Mouse (Mus musculus) liver, postnatal 0 days (tissue): ENCODE measurements at regions not wholly inside any gene's neighbourhood (a gene's known extent, or its start where the extent isn't known, plus 50 kb on each side); places are given as distances from the start of the nearest gene placed in this dataset.

Source experiments
- ATAC-seq: fragments of 200-750 bp; cut with Nextera tagmentation; 2 replicates; pipeline ENCODE4 v1.8.0; 2017; ENCODE audit warnings: mild to moderate bottlenecking, moderate library complexity
- DNase-seq: peaks from one replicate; pipeline ENCODE4 v3.0.0-alpha.2; 2016
- H3K27ac ChIP-seq: fragments of 300-500 bp; sonication (generic); 2 replicates; pipeline ENCODE4 v1.5.1; 2014; ENCODE audit warnings: antibody characterized with exemption, moderate library complexity, mild to moderate bottlenecking, low read depth
- H3K27me3 ChIP-seq: fragments of 300-500 bp; sonication (generic); 2 replicates; pipeline ENCODE4 v1.6.1; 2014; ENCODE audit warnings: low read length, control low read depth, mixed read lengths; ENCODE audit not compliant: insufficient read depth
- H3K36me3 ChIP-seq: fragments of 300-500 bp; sonication (generic); replicated peaks from 2 replicates; pipeline ENCODE4 v1.6.1; 2014; ENCODE audit warnings: mild to moderate bottlenecking, control low read depth, low read length, moderate library complexity, mixed read lengths; ENCODE audit not compliant: insufficient read depth
- H3K4me1 ChIP-seq: fragments of 300-500 bp; sonication (generic); 2 replicates; pipeline ENCODE4 v1.6.1; 2014; ENCODE audit warnings: antibody characterized with exemption, mild to moderate bottlenecking, control low read depth; ENCODE audit not compliant: insufficient read depth
- H3K4me2 ChIP-seq: fragments of 300-500 bp; sonication (generic); 2 replicates; pipeline ENCODE4 v1.6.1; 2014; ENCODE audit warnings: low read depth, mild to moderate bottlenecking, low read length, moderate library complexity, mixed read lengths
- H3K4me3 ChIP-seq: fragments of 300-500 bp; sonication (generic); 2 replicates; pipeline ENCODE4 v1.5.1; 2014; ENCODE audit warnings: low read depth, low read length
- H3K9ac ChIP-seq: fragments of 300-500 bp; sonication (generic); replicated peaks from 2 replicates; pipeline ENCODE4 v1.6.1; 2014; ENCODE audit warnings: mild to moderate bottlenecking, moderate library complexity
- H3K9me3 ChIP-seq: fragments of 300-500 bp; sonication (generic); 2 replicates; pipeline ENCODE4 v1.6.1; 2016; ENCODE audit warnings: mild to moderate bottlenecking, control low read depth, low read length, mixed read lengths
- CTCF ChIP-seq: sonication (generic); IDR thresholded peaks from 2 replicates; pipeline ENCODE4 v1.5.1; 2016; ENCODE audit warnings: antibody characterized with exemption, low read depth
- EP300 ChIP-seq: IDR thresholded peaks from 2 replicates; pipeline ENCODE4 v1.6.1; 2016; ENCODE audit warnings: antibody characterized with exemption, low read depth, mild to moderate bottlenecking
- WGBS: fragments of 180-500 bp; shearing (Covaris S2); extraction: QIAGEN DNeasy Blood & Tissue Kit; methylation state at CpG from one replicate; pipeline ENCODE4 v1.1.7; 2014; ENCODE audit not compliant: insufficient replicate concordance; 5-methylcytosine and 5-hydroxymethylcytosine counted together

- Histone ChIP-seq H3K27me3 (no peaks in the 10 kb centered on the region), H3K4me2 (no peak overlapping the region), H3K4me1 (peaks cover 14% of the 10 kb centered on the region), H3K36me3 (no peaks in the 10 kb centered on the region), H3K9me3 (no peaks in the 10 kb centered on the region), H3K27ac (no peak overlapping the region), H3K4me3 (no peak overlapping the region), H3K9ac (no peak overlapping the region)
- TF ChIP-seq CTCF (peak; percentile 27; the same call in 1 of the 2 replicates), EP300 (no peak)
- ATAC-seq = no peak
- WGBS = 89% methylated on average over 1 of the region's 1 CpGs
- DNase-seq = no peak
These were observed 77.2 kb downstream of the Gm10604 start for GRCm38 (mm10) chr4:11903861-11904260.

- no peak overlapping the region for H3K9ac ChIP-seq
- ATAC-seq (no peak), DNase-seq (no peak)
- no peak overlapping the region for H3K27ac ChIP-seq
- 88% methylated on average over 5 of the region's 5 CpGs for WGBS
- TF ChIP-seq CTCF = no peak
- no peak for TF ChIP-seq EP300
- no peaks in the 10 kb centered on the region for H3K27me3 ChIP-seq
- H3K4me3 ChIP-seq = no peak overlapping the region
- H3K4me1 ChIP-seq = peaks cover 14% of the 10 kb centered on the region
- H3K36me3 ChIP-seq = no peaks in the 10 kb centered on the region
- no peaks in the 10 kb centered on the region for H3K9me3 ChIP-seq
- no peak overlapping the region for H3K4me2 ChIP-seq
These were observed 77.7 kb downstream of the Gm10604 start for GRCm38 (mm10) chr4:11903401-11903800.

GRCm38 (mm10) chr4:11899979-11900624, 81.0 kb downstream of the Gm10604 start:
- H3K27me3 ChIP-seq = no peaks in the 10 kb centered on the region
- H3K27ac ChIP-seq = peak overlapping the region; percentile 81
- ATAC-seq = peak; percentile 96
- H3K9ac ChIP-seq = no peak overlapping the region; the same call in 1 of the 2 replicates
- TF ChIP-seq CTCF (no peak), EP300 (peak; percentile 86)
- no peaks in the 10 kb centered on the region for H3K9me3 ChIP-seq
- peaks cover 23% of the 10 kb centered on the region for H3K4me1 ChIP-seq
- WGBS = 15% methylated on average over 10 of the region's 10 CpGs
- no peak overlapping the region for H3K4me3 ChIP-seq
- no peaks in the 10 kb centered on the region for H3K36me3 ChIP-seq
- DNase-seq = peak; percentile 76
- H3K4me2 ChIP-seq = peak overlapping the region; percentile 55

- H3K36me3 ChIP-seq = no peaks in the 10 kb centered on the region
- no peak overlapping the region for H3K9ac ChIP-seq
- no peak overlapping the region for H3K27ac ChIP-seq
- no peaks in the 10 kb centered on the region for H3K9me3 ChIP-seq
- DNase-seq = no peak
- no peaks in the 10 kb centered on the region for H3K27me3 ChIP-seq
- H3K4me1 ChIP-seq = peaks cover 23% of the 10 kb centered on the region
- no peak overlapping the region for H3K4me3 ChIP-seq
- no peak overlapping the region for H3K4me2 ChIP-seq
- TF ChIP-seq EP300 (no peak), CTCF (no peak)
- ATAC-seq = no peak
These were observed 83.8 kb downstream of the Gm10604 start for GRCm38 (mm10) chr4:11897231-11897630.

GRCm38 (mm10) chr4:11895857-11896825, 84.9 kb downstream of the Gm10604 start:
- Histone ChIP-seq H3K4me2 (no peak overlapping the region), H3K4me3 (no peak overlapping the region), H3K4me1 (peaks cover 22% of the 10 kb centered on the region), H3K27ac (peak overlapping the region; percentile 17; the same call in 1 of the 2 replicates), H3K36me3 (no peaks in the 10 kb centered on the region), H3K9ac (no peak overlapping the region), H3K9me3 (no peaks in the 10 kb centered on the region), H3K27me3 (no peaks in the 10 kb centered on the region)
- ATAC-seq (peak; percentile 55), DNase-seq (peak; percentile 30)
- 52% methylated on average over 6 of the region's 6 CpGs for WGBS
- TF ChIP-seq CTCF (no peak), EP300 (no peak)

GRCm38 (mm10) chr4:11893560-11894205, 87.4 kb downstream of the Gm10604 start:
- H3K27me3 ChIP-seq = no peaks in the 10 kb centered on the region
- H3K27ac ChIP-seq = no peak overlapping the region
- no peak overlapping the region for H3K4me2 ChIP-seq
- peaks cover 10% of the 10 kb centered on the region; the same call in 1 of the 2 replicates for H3K4me1 ChIP-seq
- WGBS = 76% methylated on average over 9 of the region's 9 CpGs
- DNase-seq (no peak), ATAC-seq (peak; percentile 58; the same call in 1 of the 2 replicates)
- no peak overlapping the region for H3K9ac ChIP-seq
- no peaks in the 10 kb centered on the region for H3K36me3 ChIP-seq
- no peaks in the 10 kb centered on the region for H3K9me3 ChIP-seq
- H3K4me3 ChIP-seq = no peak overlapping the region
- TF ChIP-seq CTCF (no peak), EP300 (no peak)
